Mouse (Mus musculus) left cerebral cortex, postnatal 10 days (tissue): ENCODE data around the gene Pcdh8. TPM values are rescaled to one million over a fixed set of nuclear protein-coding genes. Genes with fewer than 3 reads are reported as not detected.

Source experiments
- DNase-seq, 2 experiments: peaks; one replicate each; pipeline ENCODE4 v3.0.0; 2021 to 2022; ENCODE audit warnings: low spot score in 2 of 2, mixed read lengths in 1 of 2; ENCODE audit errors: extremely low spot score in 1 of 2
- intact Hi-C: fragments of 180-260 bp; cut with DNase I; formaldehyde crosslinking; loops from one replicate; pipeline ENCODE4 v1.15.1; 2025
- total RNA-seq, 2 experiments: library from RNA; stranded (reverse); gene quantifications; 2 replicates each; pipeline ENCODE4 v1.2.3; 2021

Pcdh8 gene
- total RNA-seq, 2 experiments from 2014 or later: 55.6 to 58.4 TPM

- peak in 1 of 2 experiments; percentile 32 for DNase-seq
- intact Hi-C loops: loop anchor here (5.0 kb wide), 1 partner anchor 151 kb away; no protein-coding TSS in a partner anchor
Measured at GRCm38 (mm10) chr14:79768076-79768830, 2.9 kb downstream of the Pcdh8 start.

- intact Hi-C loops: loop anchor here (5.0 kb wide), 1 partner anchor 150 kb away; no protein-coding TSS in a partner anchor
- DNase-seq: no peak
Measured at GRCm38 (mm10) chr14:79767601-79768000, 3.5 kb downstream of the Pcdh8 start.

- no peak for DNase-seq
- intact Hi-C loops: loop anchor here (5.0 kb wide), 1 partner anchor 148 kb away; no protein-coding TSS in a partner anchor
Measured at GRCm38 (mm10) chr14:79765196-79765765, 5.8 kb downstream of the Pcdh8 start.

- intact Hi-C loops: no loop called here
- DNase-seq: no peak
Measured at GRCm38 (mm10) chr14:79754601-79755222, 16.4 kb downstream of the Pcdh8 start.

- intact Hi-C loops: no loop called here
- DNase-seq: no peak
Measured at GRCm38 (mm10) chr14:79754157-79754556, 17.0 kb downstream of the Pcdh8 start.

GRCm38 (mm10) chr14:79753733-79754132, 17.4 kb downstream of the Pcdh8 start:
- DNase-seq: no peak
- intact Hi-C loops: no loop called here

GRCm38 (mm10) chr14:79740515-79740914, 30.6 kb downstream of the Pcdh8 start:
- intact Hi-C loops: no loop called here

GRCm38 (mm10) chr14:79738441-79738840, 32.7 kb downstream of the Pcdh8 start:
- intact Hi-C loops: loop anchor here (10.0 kb wide), 1 partner anchor 124 kb away; no protein-coding TSS in a partner anchor
- DNase-seq: no peak

More at GRCm38 (mm10) chr14:79740515-79740914, 30.6 kb downstream of the Pcdh8 start:
- no peak for DNase-seq

- DNase-seq: peak in 1 of 2 experiments; percentile 42
- intact Hi-C loops: loop anchor here (10.0 kb wide), 1 partner anchor 123 kb away; no protein-coding TSS in a partner anchor
Measured at GRCm38 (mm10) chr14:79737642-79738379, 33.3 kb downstream of the Pcdh8 start.

GRCm38 (mm10) chr14:79736781-79737180, 34.3 kb downstream of the Pcdh8 start:
- intact Hi-C loops: loop anchor here (10.0 kb wide), 1 partner anchor 122 kb away; no protein-coding TSS in a partner anchor
- no peak for DNase-seq

- intact Hi-C loops: loop anchor here (10.0 kb wide), 1 partner anchor 119 kb away; no protein-coding TSS in a partner anchor
- no peak for DNase-seq
Measured at GRCm38 (mm10) chr14:79733501-79733900, 37.6 kb downstream of the Pcdh8 start.

- no peak for DNase-seq
- intact Hi-C loops: no loop called here
Measured at GRCm38 (mm10) chr14:79728811-79729210, 42.3 kb downstream of the Pcdh8 start.

- intact Hi-C loops: no loop called here
Measured at GRCm38 (mm10) chr14:79724002-79724681, 47.0 kb downstream of the Pcdh8 start.

GRCm38 (mm10) chr14:79722228-79722627, 48.9 kb downstream of the Pcdh8 start:
- intact Hi-C loops: no loop called here
- DNase-seq: no peak

More at GRCm38 (mm10) chr14:79724002-79724681, 47.0 kb downstream of the Pcdh8 start:
- DNase-seq: peak in 1 of 2 experiments; percentile 80
